Mouse (Mus musculus) kidney, embryonic 16.5 days (tissue): ENCODE measurements around the gene Aqr. TPM values are rescaled to one million over a fixed set of nuclear protein-coding genes. Genes with fewer than 3 reads are reported as not detected.

Experiments used
- ATAC-seq: fragments of 200-750 bp; cut with Nextera tagmentation; 2 replicates; pipeline ENCODE4 v1.8.0; 2017; ENCODE audit warnings: moderate TSS enrichment; ENCODE audit not compliant: low FRiP score, low TSS enrichment
- H3K27ac ChIP-seq: fragments of 300-500 bp; sonication (generic); 2 replicates; pipeline ENCODE4 v1.5.1; 2014; ENCODE audit warnings: low read length
- H3K27me3 ChIP-seq: fragments of 300-500 bp; sonication (generic); 2 replicates; pipeline ENCODE4 v1.6.1; 2014; ENCODE audit warnings: low read length, control low read depth, mixed read lengths; ENCODE audit not compliant: insufficient read depth
- H3K36me3 ChIP-seq: fragments of 300-500 bp; sonication (generic); 2 replicates; pipeline ENCODE4 v1.6.1; 2014; ENCODE audit warnings: low read length, control low read depth, mixed read lengths; ENCODE audit not compliant: insufficient read depth
- H3K4me1 ChIP-seq: fragments of 300-500 bp; sonication (generic); 2 replicates; pipeline ENCODE4 v1.6.1; 2014; ENCODE audit warnings: low read length, control low read depth, mixed read lengths; ENCODE audit not compliant: insufficient read depth
- H3K4me2 ChIP-seq: fragments of 300-500 bp; sonication (generic); replicated peaks from 2 replicates; pipeline ENCODE4 v1.6.1; 2014; ENCODE audit warnings: low read depth, low read length
- H3K4me3 ChIP-seq: fragments of 300-500 bp; sonication (generic); 2 replicates; pipeline ENCODE4 v1.5.1; 2014; ENCODE audit warnings: mild to moderate bottlenecking, low read length
- H3K9ac ChIP-seq: fragments of 300-500 bp; sonication (generic); replicated peaks from 2 replicates; pipeline ENCODE4 v1.6.1; 2014; ENCODE audit warnings: low read length
- H3K9me3 ChIP-seq: fragments of 300-500 bp; sonication (generic); 2 replicates; pipeline ENCODE4 v1.6.1; 2016; ENCODE audit warnings: low read length, control low read depth
- WGBS: fragments of 180-500 bp; shearing (Covaris S2); extraction: QIAGEN DNeasy Blood & Tissue Kit; methylation state at CpG from one replicate; pipeline ENCODE4 v1.1.7; 2014; 5-methylcytosine and 5-hydroxymethylcytosine counted together
- polyA plus RNA-seq: library from polyadenylated mRNA; unstranded; fragments of >200 nt; fragmentation: Nextera tagmentation; extraction: Ambion mirVana; gene quantifications from 2 replicates; pipeline ENCODE4 v1.2.1, GENCODE M21; 2015

The Aqr gene
- polyA plus RNA-seq, 1 experiment from 2014 or later, result 36.5 TPM

DNA sequence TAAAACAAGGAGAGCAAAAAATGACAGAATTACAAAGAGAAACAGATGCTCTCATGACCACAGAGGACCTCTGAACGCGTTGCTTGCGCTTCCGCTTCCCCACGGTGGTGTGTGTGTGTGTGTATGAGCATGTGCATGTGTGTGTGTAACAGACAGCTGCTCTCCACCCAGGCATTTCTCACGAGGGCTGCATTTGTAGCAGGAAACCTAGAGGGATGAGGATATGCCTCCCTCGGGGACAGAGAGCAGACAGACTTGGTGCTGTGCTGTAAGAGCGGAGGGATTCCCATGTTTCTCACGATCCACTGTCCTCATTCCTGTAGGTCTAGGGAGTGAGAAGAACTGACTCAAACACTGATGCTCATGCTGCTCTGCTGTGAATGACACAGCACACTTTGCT is 93.2 kb downstream of the Aqr start:
- no peaks in the 10 kb centered on the region for H3K27me3 ChIP-seq
- H3K36me3 ChIP-seq, result no peaks in the 10 kb centered on the region
- no peaks in the 10 kb centered on the region for H3K9me3 ChIP-seq
- H3K4me3 ChIP-seq, result no peak overlapping the region
- no peaks in the 10 kb centered on the region for H3K4me1 ChIP-seq
- no peak overlapping the region for H3K27ac ChIP-seq
- H3K9ac ChIP-seq, result no peak overlapping the region
- H3K4me2 ChIP-seq, result no peak overlapping the region
- no peak for ATAC-seq
- WGBS, result 77% methylated on average over 9 of the region's 9 CpGs

DNA sequence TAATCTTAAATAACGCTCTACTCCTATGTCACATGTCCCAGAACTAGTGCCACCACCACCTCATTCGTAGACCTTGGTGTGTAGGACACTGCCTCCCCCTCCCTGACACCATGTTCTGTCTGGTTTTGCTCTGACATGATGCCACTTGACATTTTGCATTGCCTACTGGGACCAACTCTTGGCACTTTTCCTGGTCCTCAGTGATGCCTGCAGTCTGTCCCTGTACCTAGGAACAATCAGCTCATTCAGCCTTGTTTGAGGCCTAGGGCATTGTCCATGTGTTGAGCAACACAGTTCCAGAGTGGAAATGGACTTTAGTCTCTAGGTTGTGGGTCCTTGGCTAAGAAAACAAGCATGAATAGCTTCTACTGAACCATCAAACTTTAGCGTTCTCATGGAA is 97.0 kb downstream of the Aqr start:
- Histone ChIP-seq H3K9ac (no peak overlapping the region), H3K27me3 (no peaks in the 10 kb centered on the region), H3K4me2 (no peak overlapping the region), H3K27ac (no peak overlapping the region), H3K4me1 (no peaks in the 10 kb centered on the region), H3K36me3 (no peaks in the 10 kb centered on the region), H3K4me3 (no peak overlapping the region), H3K9me3 (no peaks in the 10 kb centered on the region)
- no peak for ATAC-seq
- 89% methylated on average over 3 of the region's 3 CpGs for WGBS

DNA sequence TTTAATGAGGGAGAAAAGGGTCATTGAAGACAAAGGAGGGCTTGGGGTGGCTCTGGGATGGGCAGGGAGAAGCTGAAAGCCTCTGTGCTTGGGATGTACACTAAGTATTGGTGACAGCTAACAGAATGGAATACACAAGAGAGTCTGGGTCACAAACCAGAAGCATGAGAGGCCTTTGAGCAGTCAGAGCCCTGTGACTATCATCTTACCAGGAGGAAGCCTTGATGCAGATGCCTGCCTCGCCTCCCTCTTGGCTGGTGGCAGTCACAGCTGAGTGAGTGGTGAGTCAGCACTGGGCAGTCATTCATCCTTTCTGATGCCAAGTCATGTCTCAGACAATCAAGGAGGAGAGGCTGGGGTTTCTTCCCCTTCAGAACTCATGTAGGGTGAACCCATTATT is 99.6 kb downstream of the Aqr start:
- H3K27me3 ChIP-seq, result no peaks in the 10 kb centered on the region
- peak; percentile 51; the same call in 1 of the 2 replicates for ATAC-seq
- no peak overlapping the region for H3K4me3 ChIP-seq
- WGBS, result 21% methylated on average over 1 of the region's 1 CpGs
- H3K9ac ChIP-seq, result no peak overlapping the region
- H3K4me1 ChIP-seq, result no peaks in the 10 kb centered on the region
- H3K27ac ChIP-seq, result no peak overlapping the region
- H3K9me3 ChIP-seq, result no peaks in the 10 kb centered on the region
- no peak overlapping the region for H3K4me2 ChIP-seq
- no peaks in the 10 kb centered on the region for H3K36me3 ChIP-seq

DNA sequence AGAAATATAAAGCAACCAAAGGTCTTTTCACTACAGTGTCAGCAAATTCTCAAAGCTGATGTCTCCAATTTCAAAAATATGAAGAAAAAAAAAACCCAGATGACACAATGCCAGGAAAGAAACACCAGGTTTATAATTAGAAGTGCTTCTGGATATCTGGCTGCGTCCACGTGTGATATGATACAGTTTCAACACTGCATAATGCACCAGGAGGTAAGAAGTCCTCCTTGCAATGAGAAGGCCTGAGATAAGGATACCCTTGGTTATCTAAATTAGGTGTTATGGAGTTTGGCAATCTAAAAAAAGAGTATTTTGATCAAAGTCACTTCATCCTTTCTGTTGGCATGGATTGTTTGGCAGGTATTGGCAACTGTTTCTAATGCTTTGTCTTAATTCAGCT is 114.9 kb downstream of the Aqr start:
- Histone ChIP-seq H3K9me3 (no peaks in the 10 kb centered on the region), H3K27me3 (no peaks in the 10 kb centered on the region), H3K36me3 (no peaks in the 10 kb centered on the region), H3K27ac (no peak overlapping the region), H3K4me1 (no peaks in the 10 kb centered on the region), H3K4me3 (no peak overlapping the region), H3K4me2 (no peak overlapping the region), H3K9ac (no peak overlapping the region)
- ATAC-seq, result no peak
- WGBS, result 85% methylated on average over 2 of the region's 2 CpGs

DNA sequence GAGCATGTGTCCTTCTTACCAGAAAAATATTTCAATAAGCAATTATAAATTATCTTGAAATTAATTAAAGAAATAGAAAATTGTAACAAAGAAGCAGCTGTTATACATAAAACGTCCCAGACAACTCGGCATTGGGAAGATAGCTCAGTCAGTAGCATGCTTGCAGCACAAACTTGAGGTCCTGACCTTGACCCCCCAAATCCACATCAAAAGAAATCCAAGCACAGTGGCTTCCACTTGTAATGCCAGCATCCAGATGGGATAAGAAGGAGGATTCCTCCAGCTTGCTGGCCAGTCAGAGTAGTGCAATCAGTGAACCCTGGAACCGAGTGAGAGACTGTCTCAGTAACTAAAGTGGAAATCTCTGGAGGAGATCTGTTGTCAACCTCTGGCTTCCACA is 120.6 kb downstream of the Aqr start:
- Histone ChIP-seq H3K9ac (no peak overlapping the region), H3K4me3 (no peak overlapping the region), H3K9me3 (no peaks in the 10 kb centered on the region), H3K4me2 (no peak overlapping the region), H3K27me3 (no peaks in the 10 kb centered on the region), H3K4me1 (no peaks in the 10 kb centered on the region), H3K27ac (no peak overlapping the region), H3K36me3 (no peaks in the 10 kb centered on the region)
- no peak for ATAC-seq
- WGBS, result 73% methylated on average over 3 of the region's 3 CpGs

DNA sequence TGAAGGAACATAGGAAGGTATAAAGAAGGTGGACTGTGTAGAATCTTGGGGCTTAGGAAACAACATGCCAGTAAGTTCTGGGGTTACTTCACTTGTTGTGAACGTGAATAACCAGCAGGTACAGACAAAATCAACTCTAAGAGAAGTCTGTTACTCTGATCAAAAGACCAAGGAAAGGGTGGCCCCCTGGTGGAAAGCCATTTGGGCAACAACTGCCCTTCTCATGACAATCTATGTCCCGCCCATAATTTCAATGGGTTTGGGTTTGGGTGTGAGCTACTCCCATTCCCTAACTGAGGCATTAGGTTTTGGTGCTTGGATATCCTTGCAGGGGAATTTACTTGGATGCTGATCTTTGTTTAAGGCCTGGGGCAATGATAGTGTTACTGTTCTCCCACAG is 122.8 kb downstream of the Aqr start:
- Histone ChIP-seq H3K9me3 (no peaks in the 10 kb centered on the region), H3K27ac (no peak overlapping the region), H3K36me3 (no peaks in the 10 kb centered on the region), H3K4me2 (no peak overlapping the region), H3K4me1 (no peaks in the 10 kb centered on the region), H3K9ac (no peak overlapping the region), H3K27me3 (no peaks in the 10 kb centered on the region), H3K4me3 (no peak overlapping the region)
- 57% methylated on average over 2 of the region's 2 CpGs for WGBS
- no peak for ATAC-seq

DNA sequence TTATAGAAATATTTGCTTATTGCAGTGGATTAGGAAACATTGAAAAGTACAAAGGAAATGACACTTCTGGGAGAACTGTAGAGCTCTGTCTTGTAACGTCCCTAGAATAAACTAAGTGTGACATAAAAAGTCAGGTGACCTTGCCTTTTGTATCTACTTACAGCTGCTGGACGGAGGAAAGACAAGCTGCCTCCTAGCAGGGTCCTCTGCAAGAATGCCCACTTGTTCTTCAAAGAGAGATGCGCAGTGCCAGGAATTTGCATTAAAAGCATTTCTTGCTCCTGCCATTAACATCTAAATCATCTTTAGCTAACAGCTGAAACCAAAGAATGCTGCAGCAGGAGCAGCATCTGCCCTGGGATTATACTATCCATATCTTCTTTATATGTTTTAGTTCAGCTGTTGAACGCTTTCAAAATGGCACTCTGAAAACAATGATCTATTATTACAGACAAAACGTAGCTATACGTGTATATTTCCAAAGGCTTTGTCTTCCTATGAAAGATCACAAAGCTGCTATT is 126.7 kb downstream of the Aqr start:
- no peak overlapping the region for H3K9ac ChIP-seq
- no peak overlapping the region for H3K4me2 ChIP-seq
- no peak for ATAC-seq
- H3K27me3 ChIP-seq, result no peaks in the 10 kb centered on the region
- no peak overlapping the region for H3K27ac ChIP-seq
- no peaks in the 10 kb centered on the region for H3K9me3 ChIP-seq
- H3K36me3 ChIP-seq, result no peaks in the 10 kb centered on the region
- 49% methylated on average over 6 of the region's 6 CpGs for WGBS
- no peak overlapping the region for H3K4me3 ChIP-seq
- H3K4me1 ChIP-seq, result no peaks in the 10 kb centered on the region

DNA sequence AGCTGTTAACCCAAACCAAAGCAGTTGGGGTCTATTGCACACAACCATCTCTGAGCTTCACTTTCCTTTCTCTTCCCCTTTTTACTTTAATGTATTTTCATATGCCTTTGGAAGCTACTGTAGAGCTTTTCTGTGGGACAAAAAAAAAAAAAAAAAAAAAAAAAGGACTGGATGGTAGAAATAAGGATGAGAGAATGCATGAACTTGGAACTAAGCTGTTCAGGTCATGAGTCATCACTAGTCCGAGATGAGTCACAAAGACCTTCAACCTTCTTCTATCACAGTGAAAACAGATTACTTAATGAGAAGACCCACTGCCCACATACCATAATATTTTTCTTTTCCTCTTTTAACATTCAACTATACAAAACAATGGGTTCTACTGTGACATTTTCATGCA is 127.2 kb downstream of the Aqr start:
- WGBS, result 52% methylated on average over 1 of the region's 1 CpGs
- no peak for ATAC-seq
- Histone ChIP-seq H3K4me3 (no peak overlapping the region), H3K27ac (no peak overlapping the region), H3K27me3 (no peaks in the 10 kb centered on the region), H3K9ac (no peak overlapping the region), H3K4me2 (no peak overlapping the region), H3K4me1 (no peaks in the 10 kb centered on the region), H3K9me3 (no peaks in the 10 kb centered on the region), H3K36me3 (no peaks in the 10 kb centered on the region)

DNA sequence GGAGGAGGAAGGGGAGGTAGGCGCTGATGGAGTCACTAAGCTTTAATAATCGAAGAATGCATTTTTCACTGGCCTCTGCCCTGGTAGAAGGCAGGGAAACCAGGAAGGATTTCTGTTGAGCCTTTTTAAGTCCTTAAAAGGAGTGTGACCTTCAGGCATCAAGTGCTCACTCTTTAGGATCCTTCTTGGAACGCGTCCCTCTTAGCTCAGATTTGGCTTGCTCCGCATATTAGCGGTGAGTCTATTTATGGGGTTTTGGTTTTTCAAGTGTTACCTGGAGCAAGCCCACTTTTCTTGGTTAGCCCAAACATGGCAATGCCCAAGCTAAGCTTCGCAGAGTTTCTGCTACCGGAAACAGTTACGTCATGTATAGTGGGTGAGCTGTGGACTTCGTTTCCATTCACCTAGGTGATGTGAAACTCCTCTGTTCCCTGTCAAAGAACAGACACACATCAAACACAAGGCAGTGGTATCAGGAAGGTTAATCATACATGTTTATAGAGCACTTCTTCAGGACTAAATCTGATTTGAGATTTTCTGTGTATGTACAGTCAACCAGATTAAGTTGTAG is 128.5 kb downstream of the Aqr start:
- Histone ChIP-seq H3K36me3 (no peaks in the 10 kb centered on the region), H3K9ac (no peak overlapping the region), H3K9me3 (no peaks in the 10 kb centered on the region), H3K4me2 (no peak overlapping the region), H3K4me1 (no peaks in the 10 kb centered on the region), H3K27ac (no peak overlapping the region), H3K4me3 (no peak overlapping the region), H3K27me3 (no peaks in the 10 kb centered on the region)
- ATAC-seq, result no peak
- WGBS, result 86% methylated on average over 10 of the region's 10 CpGs

DNA sequence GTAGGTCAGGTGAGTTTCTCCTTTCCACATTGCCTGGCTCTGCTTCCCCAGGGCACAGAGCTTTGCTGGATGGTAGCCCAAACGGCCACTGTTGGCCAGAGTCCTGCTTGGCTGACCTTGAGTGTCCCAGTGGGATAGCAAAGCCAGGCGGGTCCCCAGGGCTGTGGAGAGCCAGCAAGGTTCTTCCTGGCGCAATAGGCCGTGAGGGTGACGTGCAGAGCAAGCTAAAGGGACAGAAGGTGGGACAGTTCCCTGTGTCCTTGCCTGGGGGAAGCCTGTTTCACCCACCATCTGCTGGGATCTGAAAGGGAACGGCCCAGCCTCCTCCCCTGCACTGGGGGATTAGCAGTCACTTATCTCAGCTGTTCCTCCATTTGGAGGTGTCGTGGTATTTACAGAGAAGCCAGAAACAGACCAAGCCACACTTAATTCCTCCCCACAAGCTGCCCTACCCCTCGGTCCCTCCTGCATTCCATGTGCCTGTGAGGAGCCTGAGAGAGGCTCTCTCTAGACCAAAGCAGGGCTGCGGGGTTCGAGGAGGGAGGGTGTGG is 129.4 kb downstream of the Aqr start:
- H3K4me1 ChIP-seq, result no peaks in the 10 kb centered on the region
- H3K36me3 ChIP-seq, result no peaks in the 10 kb centered on the region
- H3K9ac ChIP-seq, result no peak overlapping the region
- H3K4me3 ChIP-seq, result no peak overlapping the region
- no peaks in the 10 kb centered on the region for H3K9me3 ChIP-seq
- H3K4me2 ChIP-seq, result no peak overlapping the region
- 0 out of 2 replicates have a peak, but pooled peaks have one; percentile 49 for ATAC-seq
- H3K27me3 ChIP-seq, result no peaks in the 10 kb centered on the region
- 22% methylated on average over 10 of the region's 10 CpGs for WGBS
- no peak overlapping the region for H3K27ac ChIP-seq
